Comparison of ENCODE assay signal across 9 mouse cellular contexts in genomic region chr12:69751864-69752341, GRCm38 (mm10). TPM values are rescaled to one million over a fixed set of nuclear protein-coding genes. Genes with fewer than 3 reads are reported as not detected.
DNase-seq lines count a peak whose midpoint lies in the region; ATAC-seq lines count a peak whose summit lies in the region.
"Had no signal": no experiment of that assay in that cellular context is flagged by ENCODE, and none has a peak within 500 bp of the region (broad histone marks: within the 10 kb centered on the region; RNA-seq: fewer than 3 reads in every experiment).

No protein-coding gene starts in this region.

- no peak overlapping the region for H3K4me3 ChIP-seq in hindbrain, embryonic 15.5 days
- H3K4me3 ChIP-seq in liver, embryonic 16.5 days (ENCODE audit: low read depth, low read length), result no peak overlapping the region
- H3K4me3 ChIP-seq: neural tube, embryonic 13.5 days had no signal

- H3K4me2 ChIP-seq in hindbrain, embryonic 15.5 days, result no peak overlapping the region
- no peak overlapping the region for H3K4me2 ChIP-seq in liver, embryonic 16.5 days (ENCODE audit: low read depth, low read length)
- H3K4me2 ChIP-seq: neural tube, embryonic 13.5 days had no signal

- WGBS in hindbrain, embryonic 15.5 days, result 40% methylated on average over 10 of the region's 10 CpGs
- whole genome bisulfite sequencing in liver, embryonic 16.5 days (ENCODE audit: insufficient replicate concordance), result 43% methylated on average over 10 of the region's 10 CpGs

- no peak overlapping the region for H3K27ac ChIP-seq in hindbrain, embryonic 15.5 days (replicated peaks)
- no peak overlapping the region for H3K27ac ChIP-seq in liver, embryonic 16.5 days (ENCODE audit: low read length)

- no peak overlapping the region for H3K9ac ChIP-seq in hindbrain, embryonic 15.5 days
- H3K9ac ChIP-seq in liver, embryonic 16.5 days (ENCODE audit: low read depth, low read length), result no peak overlapping the region
- H3K9ac ChIP-seq: neural tube, embryonic 13.5 days had no signal

- peak; percentile 34; the same call in 1 of the 2 replicates for ATAC-seq in hindbrain, embryonic 15.5 days (ENCODE audit: low FRiP score, low read depth)
- peak; percentile 28 for ATAC-seq in liver, embryonic 16.5 days (ENCODE audit: low read depth)
- ATAC-seq in frontal cortex, adult (ENCODE audit: low TSS enrichment), result no peak

- H3K36me3 ChIP-seq in hindbrain, embryonic 15.5 days, result no peaks in the 10 kb centered on the region
- no peaks in the 10 kb centered on the region for H3K36me3 ChIP-seq in liver, embryonic 16.5 days (ENCODE audit: control insufficient read depth, insufficient read depth)
- H3K36me3 ChIP-seq: neural tube, embryonic 13.5 days had no signal

- no peaks in the 10 kb centered on the region for H3K4me1 ChIP-seq in hindbrain, embryonic 15.5 days (replicated peaks)
- H3K4me1 ChIP-seq in liver, embryonic 16.5 days (ENCODE audit: control insufficient read depth, low read depth, low read length), result peaks cover 17% of the 10 kb centered on the region

- no peaks in the 10 kb centered on the region for H3K9me3 ChIP-seq in hindbrain, embryonic 15.5 days
- no peaks in the 10 kb centered on the region for H3K9me3 ChIP-seq in liver, embryonic 16.5 days (replicated peaks; ENCODE audit: control insufficient read depth, low read length)
- H3K9me3 ChIP-seq: neural tube, embryonic 13.5 days had no signal

- no peaks in the 10 kb centered on the region for H3K27me3 ChIP-seq in hindbrain, embryonic 15.5 days
- H3K27me3 ChIP-seq in liver, embryonic 16.5 days (ENCODE audit: control insufficient read depth, insufficient read depth, low read depth, low read length), result no peaks in the 10 kb centered on the region
- H3K27me3 ChIP-seq: neural tube, embryonic 13.5 days had no signal

- peak; percentile 34 to 71 for DNase-seq in adrenal gland, adult (ENCODE audit: inconsistent age in 2 of 2, low spot score in 1 of 2)
- no peak for DNase-seq in adrenal gland, adult 18-20 months (ENCODE audit: low spot score in 2 of 2)
- DNase-seq in embryo, embryonic 9.5 days (ENCODE audit: extremely low spot score), result peak; percentile 49
- DNase-seq in cerebellum, postnatal 36 days, result no peak
- no peak for DNase-seq in thymus, postnatal 10 days (ENCODE audit: low spot score in 2 of 2)

RNA-seq across cellular contexts. Expression of gene Atp5s, which starts 27.2 kb away (rescaled TPM):
- 10 to 100 TPM; 11.5 to 16.2 TPM for total RNA-seq in adrenal gland, adult 18-20 months (2021)
- 34.5 and 37.0 TPM in 2 replicates for polyA plus RNA-seq in hindbrain, embryonic 15.5 days (2015; fragmentation: Nextera tagmentation; extraction: Ambion mirVana)
- polyA plus RNA-seq in liver, embryonic 16.5 days (2015; fragmentation: Nextera tagmentation; extraction: Ambion mirVana), result 16.7 and 18.4 TPM in 2 replicates

RNA-seq across cellular contexts. Expression of gene L2hgdh, which starts 27.2 kb away (rescaled TPM):
- total RNA-seq in adrenal gland, adult 18-20 months (2021), result 10 to 100 TPM; 19.5 to 21.9 TPM
- polyA plus RNA-seq in hindbrain, embryonic 15.5 days (2015; fragmentation: Nextera tagmentation; extraction: Ambion mirVana), result 12.5 and 13.3 TPM in 2 replicates
- polyA plus RNA-seq in liver, embryonic 16.5 days (2015; fragmentation: Nextera tagmentation; extraction: Ambion mirVana), result 11.6 and 12.2 TPM in 2 replicates

RNA-seq across cellular contexts. Expression of gene Cdkl1, which starts 39.2 kb away (rescaled TPM):
- 1 to 10 TPM; 1.7 to 2.2 TPM for total RNA-seq in adrenal gland, adult 18-20 months (2021)
- polyA plus RNA-seq in hindbrain, embryonic 15.5 days (2015; fragmentation: Nextera tagmentation; extraction: Ambion mirVana), result 9.0 and 9.7 TPM in 2 replicates
- 1.7 TPM in 2 replicates for polyA plus RNA-seq in liver, embryonic 16.5 days (2015; fragmentation: Nextera tagmentation; extraction: Ambion mirVana)

Comparison
In these comparisons a context has a peak if more than half of its experiments do, and no peak if none do; other contexts are left out.
1. DNase-seq: peak in adrenal gland, adult (2 of 2) and embryo, embryonic 9.5 days (single experiment); none in adrenal gland, adult 18-20 months (0 of 2), cerebellum, postnatal 36 days (0 of 2) and thymus, postnatal 10 days (0 of 2).